Mouse (Mus musculus): Measurements from ENCODE around the gene Hcrt.

The Hcrt gene

GRCm38 (mm10) chr11:100781763-100782475 lies 19.2 kb upstream of the Hcrt start:
- Histone ChIP-seq H3K36me3 (ENCODE audit: control insufficient read depth, insufficient read depth, low read length, poor library complexity, severe bottlenecking) (peaks cover 29% of the 10 kb centered on the region), H3K27me3 (ENCODE audit: control insufficient read depth, insufficient read depth, low read length, poor library complexity, severe bottlenecking) (no peaks in the 10 kb centered on the region)
- DNase-seq (ENCODE audit: low read depth, low spot score), result no peak

- Histone ChIP-seq H3K36me3 (ENCODE audit: control insufficient read depth, insufficient read depth, low read length, poor library complexity, severe bottlenecking) (peaks cover 23% of the 10 kb centered on the region), H3K27me3 (ENCODE audit: control insufficient read depth, insufficient read depth, low read length, poor library complexity, severe bottlenecking) (no peaks in the 10 kb centered on the region)
- DNase-seq (ENCODE audit: low read depth, low spot score), result no peak
Observed at GRCm38 (mm10) chr11:100780247-100780646, 17.5 kb upstream of the Hcrt start.

GRCm38 (mm10) chr11:100778069-100778468 lies 15.3 kb upstream of the Hcrt start:
- no peaks in the 10 kb centered on the region for H3K27me3 ChIP-seq (ENCODE audit: control insufficient read depth, insufficient read depth, low read length, poor library complexity, severe bottlenecking)
- H3K36me3 ChIP-seq (ENCODE audit: control insufficient read depth, insufficient read depth, low read length, poor library complexity, severe bottlenecking), result peaks cover 15% of the 10 kb centered on the region
- no peak for DNase-seq (ENCODE audit: low read depth, low spot score)

GRCm38 (mm10) chr11:100775921-100776320 lies 13.2 kb upstream of the Hcrt start:
- no peaks in the 10 kb centered on the region for H3K27me3 ChIP-seq (ENCODE audit: control insufficient read depth, insufficient read depth, low read length, poor library complexity, severe bottlenecking)
- H3K36me3 ChIP-seq (ENCODE audit: control insufficient read depth, insufficient read depth, low read length, poor library complexity, severe bottlenecking), result peaks cover 1% of the 10 kb centered on the region; the same call in 1 of the 2 replicates
- peak; percentile 86 for DNase-seq (ENCODE audit: low read depth, low spot score)

GRCm38 (mm10) chr11:100774261-100774660 lies 11.5 kb upstream of the Hcrt start:
- peak; percentile 23 for DNase-seq (ENCODE audit: low read depth, low spot score)
- Histone ChIP-seq H3K36me3 (ENCODE audit: control insufficient read depth, insufficient read depth, low read length, poor library complexity, severe bottlenecking) (no peaks in the 10 kb centered on the region; the same call in 1 of the 2 replicates), H3K27me3 (ENCODE audit: control insufficient read depth, insufficient read depth, low read length, poor library complexity, severe bottlenecking) (no peaks in the 10 kb centered on the region)

- peak; percentile 80 for DNase-seq (ENCODE audit: low read depth, low spot score)
- Histone ChIP-seq H3K36me3 (ENCODE audit: control insufficient read depth, insufficient read depth, low read length, poor library complexity, severe bottlenecking) (no peaks in the 10 kb centered on the region; the same call in 1 of the 2 replicates), H3K27me3 (ENCODE audit: control insufficient read depth, insufficient read depth, low read length, poor library complexity, severe bottlenecking) (no peaks in the 10 kb centered on the region)
Observed at GRCm38 (mm10) chr11:100770646-100771408, 8.1 kb upstream of the Hcrt start, which contains the start of gene Ghdc. Ghdc (minus strand) TSS chr11:100770957.

- H3K27me3 ChIP-seq (ENCODE audit: control insufficient read depth, insufficient read depth, low read length, poor library complexity, severe bottlenecking), result no peaks in the 10 kb centered on the region
- H3K36me3 ChIP-seq (ENCODE audit: control insufficient read depth, insufficient read depth, low read length, poor library complexity, severe bottlenecking), result no peaks in the 10 kb centered on the region; the same call in 1 of the 2 replicates
- no peak for DNase-seq (ENCODE audit: low read depth, low spot score)
Observed at GRCm38 (mm10) chr11:100769980-100770379, 7.2 kb upstream of the Hcrt start.

GRCm38 (mm10) chr11:100767871-100768270 lies 5.1 kb upstream of the Hcrt start:
- Histone ChIP-seq H3K27me3 (ENCODE audit: control insufficient read depth, insufficient read depth, low read length, poor library complexity, severe bottlenecking) (no peaks in the 10 kb centered on the region), H3K36me3 (ENCODE audit: control insufficient read depth, insufficient read depth, low read length, poor library complexity, severe bottlenecking) (no peaks in the 10 kb centered on the region; the same call in 1 of the 2 replicates)
- no peak for DNase-seq (ENCODE audit: low read depth, low spot score)

GRCm38 (mm10) chr11:100766726-100767125 lies 4.0 kb upstream of the Hcrt start:
- Histone ChIP-seq H3K27me3 (ENCODE audit: control insufficient read depth, insufficient read depth, low read length, poor library complexity, severe bottlenecking) (no peaks in the 10 kb centered on the region), H3K36me3 (ENCODE audit: control insufficient read depth, insufficient read depth, low read length, poor library complexity, severe bottlenecking) (no peaks in the 10 kb centered on the region; the same call in 1 of the 2 replicates)
- no peak for DNase-seq (ENCODE audit: low read depth, low spot score)

- Histone ChIP-seq H3K36me3 (ENCODE audit: control insufficient read depth, insufficient read depth, low read length, poor library complexity, severe bottlenecking) (no peaks in the 10 kb centered on the region), H3K27me3 (ENCODE audit: control insufficient read depth, insufficient read depth, low read length, poor library complexity, severe bottlenecking) (no peaks in the 10 kb centered on the region)
- DNase-seq (ENCODE audit: low read depth, low spot score), result peak; percentile 85
Observed at GRCm38 (mm10) chr11:100761547-100762045, 1.1 kb downstream of the Hcrt start.

- H3K27me3 ChIP-seq (ENCODE audit: control insufficient read depth, insufficient read depth, low read length, poor library complexity, severe bottlenecking), result no peaks in the 10 kb centered on the region
Observed at GRCm38 (mm10) chr11:100759611-100760233, 3.0 kb downstream of the Hcrt start, which contains the start of gene Kcnh4. Kcnh4 (minus strand) TSS chr11:100759942.

GRCm38 (mm10) chr11:100758707-100759610 lies 3.8 kb downstream of the Hcrt start:
- Histone ChIP-seq H3K36me3 (ENCODE audit: control insufficient read depth, insufficient read depth, low read length, poor library complexity, severe bottlenecking) (no peaks in the 10 kb centered on the region), H3K27me3 (ENCODE audit: control insufficient read depth, insufficient read depth, low read length, poor library complexity, severe bottlenecking) (no peaks in the 10 kb centered on the region)
- peak; percentile 70 for DNase-seq (ENCODE audit: low read depth, low spot score)

More at GRCm38 (mm10) chr11:100759611-100760233, 3.0 kb downstream of the Hcrt start, which contains the start of gene Kcnh4:
- peak; percentile 95 for DNase-seq (ENCODE audit: low read depth, low spot score)
- no peaks in the 10 kb centered on the region for H3K36me3 ChIP-seq (ENCODE audit: control insufficient read depth, insufficient read depth, low read length, poor library complexity, severe bottlenecking)

- DNase-seq (ENCODE audit: low read depth, low spot score), result peak; percentile 77
- Histone ChIP-seq H3K27me3 (ENCODE audit: control insufficient read depth, insufficient read depth, low read length, poor library complexity, severe bottlenecking) (no peaks in the 10 kb centered on the region), H3K36me3 (ENCODE audit: control insufficient read depth, insufficient read depth, low read length, poor library complexity, severe bottlenecking) (no peaks in the 10 kb centered on the region)
Observed at GRCm38 (mm10) chr11:100757566-100757965, 5.2 kb downstream of the Hcrt start.

GRCm38 (mm10) chr11:100756476-100756875 lies 6.3 kb downstream of the Hcrt start:
- H3K27me3 ChIP-seq (ENCODE audit: control insufficient read depth, insufficient read depth, low read length, poor library complexity, severe bottlenecking), result no peaks in the 10 kb centered on the region
- no peaks in the 10 kb centered on the region for H3K36me3 ChIP-seq (ENCODE audit: control insufficient read depth, insufficient read depth, low read length, poor library complexity, severe bottlenecking)
- DNase-seq (ENCODE audit: low read depth, low spot score), result no peak
